In genomic region chr9:101099445-101099844, GRCm38 (mm10) we compare ENCODE assay signal across 19 mouse cellular contexts. TPM values are rescaled to one million over a fixed set of nuclear protein-coding genes. Genes with fewer than 3 reads are reported as not detected.
DNase-seq lines count a peak whose midpoint lies in the region; ATAC-seq lines count a peak whose summit lies in the region.
"Had no signal": no experiment of that assay in that cellular context is flagged by ENCODE, and none has a peak within 500 bp of the region (broad histone marks: within the 10 kb centered on the region; RNA-seq: fewer than 3 reads in every experiment).

No protein-coding gene starts in this region.

- no peaks in the 10 kb centered on the region for H3K9me3 ChIP-seq in intestine, embryonic 15.5 days
- H3K9me3 ChIP-seq in intestine, embryonic 16.5 days (ENCODE audit: control insufficient read depth, low read length): peaks cover 5% of the 10 kb centered on the region
- no peaks in the 10 kb centered on the region for H3K9me3 ChIP-seq in megakaryocyte, embryonic 14.5 days
- H3K9me3 ChIP-seq: embryonic facial prominence, embryonic 12.5 days; heart, embryonic 10.5 days had no signal

- WGBS in intestine, embryonic 15.5 days: 65% methylated on average over 6 of the region's 6 CpGs
- WGBS in intestine, embryonic 16.5 days: 73% methylated on average over 6 of the region's 6 CpGs

- no peaks in the 10 kb centered on the region for H3K27me3 ChIP-seq in intestine, embryonic 15.5 days (replicated peaks)
- H3K27me3 ChIP-seq in intestine, embryonic 16.5 days (replicated peaks; ENCODE audit: control insufficient read depth, insufficient read depth, low read length): no peaks in the 10 kb centered on the region
- H3K27me3 ChIP-seq in megakaryocyte, embryonic 14.5 days (replicated peaks): no peaks in the 10 kb centered on the region
- H3K27me3 ChIP-seq: CH12.LX; embryonic facial prominence, embryonic 12.5 days; kidney, embryonic 15.5 days; limb, embryonic 12.5 days; midbrain, embryonic 13.5 days had no signal

- no peak overlapping the region for H3K4me3 ChIP-seq in intestine, embryonic 15.5 days (replicated peaks)
- no peak overlapping the region for H3K4me3 ChIP-seq in intestine, embryonic 16.5 days (ENCODE audit: low read length)
- peak overlapping the region; percentile 68 for H3K4me3 ChIP-seq in megakaryocyte, embryonic 14.5 days (replicated peaks)
- H3K4me3 ChIP-seq: embryonic facial prominence, embryonic 12.5 days; heart, embryonic 10.5 days; kidney, embryonic 15.5 days; limb, embryonic 12.5 days; midbrain, embryonic 13.5 days; myocyte had no signal

- H3K9ac ChIP-seq in intestine, embryonic 15.5 days: no peak overlapping the region
- no peak overlapping the region for H3K9ac ChIP-seq in intestine, embryonic 16.5 days (ENCODE audit: low read depth, low read length)
- H3K9ac ChIP-seq: embryonic facial prominence, embryonic 12.5 days; kidney, embryonic 15.5 days; limb, embryonic 12.5 days; liver, postnatal 0 days; midbrain, embryonic 13.5 days had no signal

- DNase-seq in CD4-positive, CD25-positive, alpha-beta regulatory T cell, adult 2 months (ENCODE audit: low read depth, low spot score): peak; percentile 37
- no peak for DNase-seq in ovary, postnatal 36 days (ENCODE audit: low spot score)
- no peak for DNase-seq in urinary bladder, postnatal 14 days (ENCODE audit: low spot score)
- DNase-seq: cerebellum, postnatal 14 days; gastrocnemius, postnatal 10 days; liver, postnatal 0 days; thymus, adult 2 months had no signal

- no peak overlapping the region for H3K4me2 ChIP-seq in intestine, embryonic 15.5 days (replicated peaks)
- H3K4me2 ChIP-seq in intestine, embryonic 16.5 days (ENCODE audit: low read depth, low read length): no peak overlapping the region
- H3K4me2 ChIP-seq: embryonic facial prominence, embryonic 12.5 days; kidney, embryonic 15.5 days; limb, embryonic 12.5 days; midbrain, embryonic 13.5 days had no signal

- H3K27ac ChIP-seq in intestine, embryonic 15.5 days: no peak overlapping the region
- H3K27ac ChIP-seq in intestine, embryonic 16.5 days (ENCODE audit: low read length): no peak overlapping the region
- H3K27ac ChIP-seq: embryonic facial prominence, embryonic 12.5 days; heart, embryonic 10.5 days; kidney, embryonic 15.5 days; limb, embryonic 12.5 days; midbrain, embryonic 13.5 days had no signal

- H3K4me1 ChIP-seq in intestine, embryonic 15.5 days (replicated peaks): 0 out of 2 replicates have a peak, but pooled peaks cover 5% of the 10 kb centered on the region
- H3K4me1 ChIP-seq in intestine, embryonic 16.5 days (ENCODE audit: control insufficient read depth, insufficient read depth, low read length): peaks cover 9% of the 10 kb centered on the region
- H3K4me1 ChIP-seq in megakaryocyte, embryonic 14.5 days: peaks cover 45% of the 10 kb centered on the region
- H3K4me1 ChIP-seq: embryonic facial prominence, embryonic 12.5 days; kidney, embryonic 15.5 days; midbrain, embryonic 13.5 days had no signal

- ATAC-seq in intestine, embryonic 15.5 days: peak; percentile 41; the same call in 1 of the 2 replicates
- ATAC-seq in intestine, embryonic 16.5 days: no peak
- ATAC-seq in activated CD4-positive, CD25-positive, alpha-beta regulatory T cell, adult 4 months: peak; percentile 59
- ATAC-seq: hindbrain, embryonic 16.5 days; liver, postnatal 0 days; midbrain, embryonic 13.5 days had no signal

- peaks cover 16% of the 10 kb centered on the region for H3K36me3 ChIP-seq in intestine, embryonic 15.5 days
- H3K36me3 ChIP-seq in intestine, embryonic 16.5 days (ENCODE audit: control insufficient read depth, insufficient read depth, low read length): peaks cover 9% of the 10 kb centered on the region
- peaks cover 38% of the 10 kb centered on the region for H3K36me3 ChIP-seq in megakaryocyte, embryonic 14.5 days (replicated peaks; ENCODE audit: low read length)

RNA-seq across cellular contexts. Expression of gene Msl2, which starts 25.5 kb away (rescaled TPM):
- 4.7 and 5.1 TPM in 2 replicates for polyA plus RNA-seq in intestine, embryonic 15.5 days (2015; fragmentation: Nextera tagmentation; extraction: Ambion mirVana)
- 2.6 TPM in 2 replicates for polyA plus RNA-seq in intestine, embryonic 16.5 days (2015; fragmentation: Nextera tagmentation; extraction: Ambion mirVana)
- polyA plus RNA-seq in activated CD4-positive, CD25-positive, alpha-beta regulatory T cell, adult 4 months (2017; shearing (Covaris generic)): 10 to 100 TPM; 11.6 to 12.2 TPM
- polyA plus RNA-seq in megakaryocyte, embryonic 14.5 days (2012; ENCODE audit: insufficient read depth, low replicate concordance): 4.8 and 8.7 TPM in 2 replicates
